Mouse (Mus musculus) cerebellum, postnatal 25 days (tissue): ENCODE measurements around the gene Serpina3b.
A peak's percentile ranks its signal among the peaks of the same experiment; 100 is the strongest.
"Not testable (repeated sequence)": the region's sequence is repeated elsewhere in the genome, so short reads cannot be mapped to it uniquely, and the experiment has no call there.

ENCODE experiments used
- DNase-seq, 2 experiments: peaks; one replicate each; pipeline ENCODE4 v3.0.0; 2021; ENCODE audit warnings: mixed read lengths in 2 of 2

The Serpina3b gene

DNA sequence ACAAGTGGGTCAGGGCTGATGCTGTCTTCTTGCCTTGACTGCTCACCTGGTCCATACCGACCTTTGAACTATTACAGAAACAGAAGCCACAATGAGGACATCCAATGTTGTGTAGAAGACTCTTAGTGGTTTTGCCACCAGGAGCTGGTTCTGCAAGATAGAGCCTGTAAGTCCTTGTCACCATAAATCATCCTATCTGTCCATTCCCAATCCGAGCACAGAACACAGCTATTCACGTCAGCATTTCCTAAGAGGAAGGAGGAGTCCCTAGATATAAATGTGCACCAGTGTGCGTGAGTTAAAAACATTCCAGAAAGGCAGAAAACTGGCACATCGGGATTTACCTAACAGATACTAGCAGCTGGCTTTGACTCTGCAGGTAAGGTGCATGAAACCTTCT, at the start of gene Serpina3b:
TSS of gene Serpina3b (plus strand) at position 301 of the 400 bp plus-strand sequence.
- no peak for DNase-seq

DNA sequence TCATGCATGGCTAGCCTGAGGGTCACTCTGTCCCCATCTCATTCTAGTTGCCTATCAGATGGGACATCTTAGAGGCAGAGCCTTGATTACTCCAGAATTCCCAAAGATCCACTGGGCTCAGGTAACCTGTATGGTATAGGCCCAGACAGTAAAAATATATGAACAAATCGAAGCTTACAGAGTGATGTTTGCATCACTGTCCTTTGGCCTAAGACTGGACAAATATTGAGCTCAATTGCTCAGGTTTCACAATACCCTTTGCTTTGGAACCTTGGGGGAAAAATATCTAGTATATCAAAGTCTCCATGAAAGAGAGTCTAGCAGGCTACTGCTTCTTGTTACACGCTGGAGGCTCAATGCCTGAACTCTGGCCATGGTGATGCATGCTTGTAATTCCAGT, 37.7 kb upstream of the Serpina3b start:
- no peak for DNase-seq

DNA sequence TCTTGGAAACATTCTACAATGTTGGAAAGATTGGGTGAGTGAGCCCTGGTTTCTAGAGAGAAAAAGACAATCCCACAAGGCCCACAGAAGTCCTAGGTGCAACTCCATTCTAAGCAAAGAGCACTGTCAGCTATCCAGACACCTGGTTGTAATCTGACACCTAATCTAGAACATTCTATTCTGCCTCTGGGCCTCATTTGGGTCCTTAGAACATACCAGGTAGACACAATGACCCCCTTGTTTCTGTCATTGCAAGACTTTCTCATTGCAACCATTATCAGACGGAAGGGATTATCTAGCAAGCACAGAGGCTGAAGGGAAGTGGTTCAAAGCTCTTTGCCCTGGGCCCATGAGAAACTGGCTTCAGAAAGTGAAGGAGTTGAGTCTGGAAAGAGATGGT, 36.5 kb upstream of the Serpina3b start:
- DNase-seq = no peak

DNA sequence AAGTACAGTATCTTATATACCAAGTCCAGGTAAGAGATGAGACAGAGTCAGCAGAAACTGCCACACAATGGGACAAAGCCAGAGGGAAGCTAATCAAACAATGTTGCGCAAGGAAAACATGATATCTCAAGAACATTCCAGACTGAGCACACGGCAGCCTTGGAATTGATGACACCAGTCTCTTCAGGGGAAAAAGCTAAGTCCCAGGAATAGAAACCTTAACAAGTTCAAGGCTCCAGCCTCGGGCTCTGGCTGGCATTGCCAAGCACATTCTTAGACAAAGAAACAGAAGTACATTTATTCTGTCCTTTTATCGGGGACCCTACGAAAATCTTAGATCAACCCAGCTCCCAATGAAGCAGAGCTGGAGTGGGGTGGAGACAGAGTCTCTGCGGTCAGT, 27.0 kb upstream of the Serpina3b start, which contains the start of gene Serpina5:
TSS of gene Serpina5 (plus strand) at position 346 of the 400 bp plus-strand sequence.
- DNase-seq = no peak

DNA sequence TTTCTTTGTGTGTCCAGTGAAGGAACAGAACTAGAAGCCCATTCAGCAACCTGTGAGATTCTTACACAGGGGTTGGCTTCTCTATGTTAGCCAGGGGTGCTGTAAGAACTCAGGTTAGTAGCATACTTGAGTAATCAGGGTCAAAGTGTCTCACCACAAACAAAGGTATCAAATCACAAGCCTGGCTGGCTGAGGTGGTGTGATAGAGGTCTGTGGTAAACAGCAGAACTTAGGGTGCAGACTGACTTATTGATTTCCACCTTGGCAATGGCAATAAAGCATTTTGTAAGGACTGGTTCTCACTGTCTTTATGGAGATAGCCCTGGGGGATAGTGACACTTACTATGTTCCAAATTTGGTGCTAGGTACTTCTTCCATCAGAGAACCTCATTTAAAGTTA, 21.9 kb upstream of the Serpina3b start:
- no peak for DNase-seq

DNA sequence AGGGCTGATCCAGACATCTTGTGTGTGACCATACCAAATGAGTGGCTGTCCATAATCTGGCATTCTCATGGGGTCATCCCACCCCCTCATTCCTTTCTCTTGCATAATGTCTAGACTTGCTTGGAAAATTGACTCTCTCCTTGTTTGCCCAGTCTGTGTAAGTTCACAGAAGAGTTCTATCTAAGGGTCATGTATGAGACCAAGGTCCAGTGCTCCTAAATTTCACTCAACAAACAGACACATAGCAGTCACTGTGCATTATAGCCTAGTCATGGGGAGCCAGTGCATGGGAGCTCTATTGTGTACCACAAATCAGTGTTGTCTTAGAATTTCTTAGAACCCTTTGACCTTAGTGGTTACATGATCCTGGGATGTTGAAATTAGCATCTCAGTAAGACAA, 20.9 kb upstream of the Serpina3b start:
- no peak for DNase-seq

DNA sequence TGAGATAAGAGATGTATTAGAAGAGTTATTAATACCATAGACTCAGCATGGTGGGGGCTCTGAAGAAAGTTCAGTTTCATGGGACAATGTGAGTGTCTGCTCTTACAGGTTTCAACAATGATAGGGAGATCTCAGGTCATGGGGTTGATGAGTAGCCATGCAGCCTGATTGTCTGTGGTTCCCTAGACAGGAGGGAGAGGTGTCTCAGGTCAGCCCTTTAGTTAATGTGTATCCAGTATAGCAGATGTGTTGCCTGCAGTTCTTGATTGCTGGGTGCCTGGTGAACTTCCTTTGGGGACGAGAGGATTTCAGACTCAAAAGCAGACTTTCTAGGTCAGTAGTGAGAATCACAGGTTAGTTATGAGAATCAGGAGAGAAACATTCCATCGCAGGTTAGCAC, 19.3 kb upstream of the Serpina3b start:
- DNase-seq = no peak

DNA sequence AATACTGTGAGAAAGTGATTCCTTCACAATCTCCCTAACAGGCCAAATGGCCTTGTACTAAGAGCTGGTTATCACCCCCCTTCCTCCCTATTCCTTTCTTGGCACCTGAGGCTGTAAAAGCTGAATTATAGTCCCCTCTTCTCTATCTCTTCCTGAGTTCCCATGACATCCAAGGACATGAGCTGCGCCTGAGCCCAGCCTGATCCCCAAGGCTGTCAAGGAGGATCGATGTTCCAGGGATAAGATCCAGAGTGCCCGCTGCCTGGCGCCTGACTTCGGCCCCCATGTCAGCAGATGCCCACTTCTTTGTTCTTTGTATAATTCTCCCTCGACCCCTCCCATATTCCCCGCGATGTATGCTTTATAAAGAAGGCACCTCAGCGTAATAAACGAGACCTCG, 15.5 kb upstream of the Serpina3b start, which contains the start of gene Serpina3a:
TSS of gene Serpina3a (plus strand) at position 392 of the 400 bp plus-strand sequence.
- not testable (repeated sequence) for DNase-seq

DNA sequence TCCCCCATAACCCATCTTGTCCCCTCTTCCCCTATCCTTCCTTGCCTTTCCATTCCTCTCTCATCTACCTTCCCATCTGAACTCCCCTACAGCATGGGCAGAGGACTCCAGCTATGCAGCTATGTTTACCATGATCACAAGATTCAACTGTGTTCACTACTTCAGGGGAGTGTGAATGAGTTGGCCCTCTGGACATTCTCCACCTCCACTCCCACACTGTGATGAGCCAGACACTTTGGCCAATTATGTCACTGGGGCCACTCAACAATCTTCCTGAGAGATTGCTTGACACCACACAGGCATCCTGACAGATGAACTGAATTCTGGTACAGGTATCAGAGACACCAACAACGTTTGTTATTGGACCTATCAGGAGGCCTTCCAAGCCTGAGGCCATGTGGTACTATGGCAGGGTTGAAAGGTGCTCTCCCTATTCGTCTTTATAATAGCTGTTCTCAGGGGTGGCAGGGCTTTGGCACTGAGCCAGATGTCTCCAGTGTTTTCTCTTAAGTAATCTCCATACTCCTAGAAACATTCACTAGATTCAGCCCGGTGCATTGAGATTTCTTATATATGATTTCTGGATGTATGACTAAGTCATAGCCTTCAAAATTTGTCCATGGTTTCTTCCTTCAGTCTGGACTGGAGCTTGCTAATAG, 12.7 kb upstream of the Serpina3b start:
- DNase-seq = no peak

DNA sequence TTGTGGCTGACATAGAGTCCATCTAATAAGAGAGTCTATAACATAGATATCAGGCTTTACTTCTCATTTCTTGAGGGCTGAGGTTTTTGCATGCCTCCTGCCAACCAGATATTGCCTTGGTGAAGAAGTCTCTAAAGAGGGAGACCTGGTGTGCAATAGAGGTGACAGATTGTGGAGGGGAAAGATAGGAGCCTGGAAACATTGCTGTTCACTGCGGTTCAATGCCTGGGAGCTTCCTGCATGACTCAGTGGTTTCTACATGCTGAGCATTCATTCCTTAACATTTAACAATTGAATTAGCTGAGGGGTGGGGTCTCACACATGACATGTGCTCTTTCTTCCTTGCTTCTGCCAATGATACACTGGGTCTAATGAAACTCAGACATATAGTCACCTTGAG, 4.7 kb upstream of the Serpina3b start:
- DNase-seq = no peak

DNA sequence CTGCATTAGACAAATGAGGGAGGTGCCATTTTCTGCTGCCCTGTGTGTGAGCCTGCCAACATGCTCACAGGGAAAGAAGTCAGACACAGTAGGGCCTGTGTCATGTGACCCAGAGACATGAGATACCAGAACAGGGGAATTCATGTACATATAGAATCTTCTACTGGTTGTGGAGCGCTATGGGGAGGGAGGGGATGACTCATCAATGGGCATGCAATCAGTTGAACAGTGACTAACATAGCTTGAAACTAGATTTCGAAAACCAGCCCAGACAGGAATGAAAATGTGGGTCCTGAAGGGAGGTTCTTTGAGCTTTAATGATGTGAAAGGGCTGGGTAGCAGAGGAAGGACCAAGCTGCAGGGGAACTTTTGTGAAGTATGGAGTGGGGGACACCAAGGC, 3.8 kb upstream of the Serpina3b start:
- DNase-seq = no peak

DNA sequence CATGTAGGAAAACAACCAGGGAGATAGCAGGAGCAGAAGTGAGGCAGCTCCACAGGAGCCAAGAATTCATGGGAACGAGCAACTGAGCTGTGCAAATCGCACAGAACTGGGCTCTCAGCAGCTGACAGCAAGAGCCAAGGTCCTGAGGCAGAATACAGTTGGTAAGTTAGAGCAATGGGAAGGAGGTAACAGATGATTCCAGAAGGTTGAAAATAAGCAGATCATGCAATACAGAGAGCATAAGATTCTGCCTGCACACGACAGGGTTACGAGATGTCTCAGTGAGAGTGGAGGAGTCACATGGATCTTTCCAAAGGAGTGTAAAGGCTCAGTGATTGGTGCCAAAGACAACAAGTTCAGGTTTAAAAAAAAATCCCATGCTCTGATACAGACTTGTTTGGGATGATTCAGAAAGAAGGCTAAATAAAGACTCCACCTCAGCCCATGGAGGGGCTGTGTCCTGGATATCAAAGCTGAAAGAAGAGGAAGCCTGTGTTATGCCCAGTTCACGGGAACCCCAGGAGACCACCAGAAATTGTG, 2.7 kb upstream of the Serpina3b start:
- DNase-seq = no peak

DNA sequence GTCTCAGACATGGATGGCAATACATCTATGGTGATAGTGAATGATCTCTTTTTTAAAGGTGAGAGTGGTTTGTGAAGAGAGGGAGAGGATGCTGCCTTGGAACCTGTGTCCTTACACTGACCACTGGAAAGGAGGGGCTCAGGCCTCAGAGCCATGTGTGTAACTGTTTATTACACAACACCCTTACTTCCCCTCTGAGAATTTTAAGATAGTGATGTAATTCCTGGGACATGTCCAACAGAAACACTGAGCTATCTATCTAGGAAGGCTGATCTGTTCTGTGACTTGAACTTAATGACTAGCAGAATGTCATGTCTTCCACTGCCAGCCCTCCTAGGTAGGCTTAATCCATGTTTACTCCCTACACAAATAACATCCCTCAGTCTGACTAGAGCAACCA, 3.2 kb downstream of the Serpina3b start:
- no peak for DNase-seq

DNA sequence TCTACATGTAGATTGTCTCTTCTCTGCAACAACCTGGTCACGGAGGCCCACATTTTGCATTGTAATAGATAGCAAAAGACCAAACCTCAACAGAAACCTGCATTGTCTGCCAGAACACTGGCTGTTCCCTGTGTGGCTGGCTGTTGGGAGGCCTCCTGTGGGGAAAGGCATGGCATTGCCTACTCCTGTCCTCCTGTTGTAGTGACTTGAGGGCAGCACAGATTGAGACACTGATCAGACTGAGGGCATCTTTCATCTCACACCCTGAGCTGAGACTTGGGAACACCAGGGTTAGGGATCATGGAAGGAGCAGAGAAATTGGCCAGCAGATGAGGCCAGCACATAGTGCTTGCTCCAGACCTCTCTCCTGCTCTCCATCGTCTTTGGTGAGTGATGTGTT, 10.4 kb downstream of the Serpina3b start:
- no peak for DNase-seq

DNA sequence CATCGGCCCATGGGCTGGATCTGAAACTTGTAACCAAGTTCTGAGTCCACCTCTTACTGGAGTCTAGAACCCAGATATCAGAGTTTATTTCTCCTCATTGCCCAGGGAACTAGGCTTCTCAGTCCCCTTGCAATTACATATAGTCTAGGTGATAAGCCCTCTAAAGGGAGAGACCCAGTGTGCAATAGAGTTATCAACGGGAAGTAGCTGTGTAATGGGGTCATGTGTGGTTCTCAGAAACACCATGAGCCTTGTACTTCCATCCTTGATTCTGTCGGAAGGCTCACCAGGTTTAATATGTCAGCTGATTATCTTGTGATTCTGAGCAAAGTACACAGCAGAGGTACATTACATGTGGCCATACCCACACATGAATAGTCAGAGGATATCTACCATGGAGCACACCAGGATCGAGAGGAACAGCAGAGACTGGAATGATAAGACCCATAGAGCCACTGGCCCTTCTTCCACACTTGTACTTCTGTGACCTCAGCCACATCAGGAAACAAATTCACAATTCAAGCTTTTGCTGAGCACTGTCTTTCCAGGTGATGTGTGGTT, 12.8 kb downstream of the Serpina3b start:
- DNase-seq = no peak

DNA sequence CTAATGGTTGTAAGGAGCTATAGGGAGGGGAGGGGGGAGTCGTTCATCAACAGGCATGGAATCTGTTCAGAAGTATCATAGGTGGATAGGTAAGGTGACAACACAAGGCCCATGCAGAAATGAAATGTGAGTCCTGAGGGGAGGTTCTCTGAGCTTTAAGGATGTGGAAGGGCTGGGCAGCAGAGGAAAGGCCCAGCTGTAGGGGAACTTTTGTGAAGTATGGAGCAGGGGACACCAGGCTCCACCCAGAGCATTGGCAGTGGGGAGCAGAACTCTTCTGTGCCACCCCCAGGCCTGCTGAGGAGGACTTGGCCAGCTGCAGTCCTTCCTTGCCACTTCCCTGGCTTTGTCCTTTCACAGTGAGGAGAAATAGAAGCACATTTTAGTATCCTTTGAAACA, 13.7 kb downstream of the Serpina3b start:
- no peak for DNase-seq

DNA sequence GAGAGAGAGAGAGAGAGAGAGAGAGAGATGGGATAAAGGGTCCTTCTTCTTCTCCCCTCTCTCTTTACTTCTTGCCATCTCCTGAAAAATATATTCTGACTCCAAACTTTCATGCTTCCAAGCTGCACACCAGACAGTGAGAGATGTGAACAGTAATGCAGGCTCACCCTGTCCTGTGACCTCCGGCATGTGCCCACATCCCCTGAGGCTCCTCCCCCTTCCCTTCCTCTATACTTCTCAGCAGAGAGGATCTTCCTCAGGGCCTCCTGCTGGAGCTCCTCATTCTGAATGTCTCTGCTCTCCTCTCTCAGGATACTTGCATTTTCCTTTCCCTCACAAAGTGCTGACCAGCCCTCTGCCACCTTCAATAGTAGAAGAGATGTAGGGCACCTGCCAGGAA, 14.6 kb downstream of the Serpina3b start:
- DNase-seq = no peak

DNA sequence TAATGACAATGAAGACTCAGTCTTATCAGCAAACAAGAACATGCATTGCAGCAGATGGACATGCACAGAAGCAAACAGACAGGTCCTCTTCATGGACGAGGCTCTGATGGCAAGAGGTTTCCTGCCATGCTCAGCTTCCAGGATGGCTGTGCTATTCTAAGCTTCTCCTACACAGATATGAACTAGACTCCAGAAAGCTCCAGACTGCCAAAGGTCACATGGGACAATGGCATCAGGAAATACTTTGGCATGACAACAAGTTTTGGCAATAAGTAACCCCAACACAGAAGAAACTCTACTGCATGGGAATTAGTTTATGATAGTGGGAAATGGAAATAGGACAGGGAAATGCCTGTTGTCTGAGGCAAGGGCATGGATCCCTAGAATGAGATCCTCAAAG, 15.5 kb downstream of the Serpina3b start:
- DNase-seq = no peak

DNA sequence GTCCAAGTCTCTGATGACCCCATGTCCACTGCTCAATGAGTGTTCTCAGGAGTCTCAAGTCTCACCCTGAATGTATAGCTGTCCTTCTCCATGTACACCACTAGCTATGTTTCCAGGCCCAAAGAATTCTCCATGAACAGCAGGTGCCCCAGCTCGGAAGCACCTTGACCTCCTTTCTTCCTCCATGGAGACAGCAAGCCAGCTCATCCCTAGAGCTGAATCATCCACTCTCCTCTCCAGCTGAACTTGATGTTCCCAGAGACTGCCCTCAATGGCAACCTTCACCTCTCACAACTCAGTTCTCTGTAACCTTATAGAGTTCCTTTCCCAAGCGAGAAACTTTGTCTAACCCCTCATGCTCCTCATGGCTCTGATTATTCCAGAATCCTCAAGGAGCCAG, 17.8 kb downstream of the Serpina3b start:
- DNase-seq = no peak

DNA sequence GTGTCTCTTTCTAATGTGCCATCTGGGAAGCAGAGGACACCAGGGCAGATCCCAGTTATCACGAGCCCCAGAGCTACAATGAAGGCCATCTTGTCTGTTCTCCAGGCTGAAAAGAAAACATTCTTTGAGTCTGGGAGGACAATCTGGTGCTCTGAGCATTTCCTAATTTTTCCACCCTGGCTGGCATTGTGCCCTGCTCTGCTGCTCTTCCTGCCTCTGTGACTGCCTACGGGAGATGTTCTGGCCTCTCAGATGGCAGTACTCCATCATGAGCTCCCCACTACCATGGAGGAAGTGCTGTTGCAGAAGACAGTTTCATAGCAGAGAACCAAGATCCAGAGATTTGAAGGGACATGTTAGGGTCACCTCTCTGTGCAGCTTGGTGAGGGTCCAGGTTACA, 24.2 kb downstream of the Serpina3b start:
- peak in 1 of 2 experiments; percentile 18 for DNase-seq

DNA sequence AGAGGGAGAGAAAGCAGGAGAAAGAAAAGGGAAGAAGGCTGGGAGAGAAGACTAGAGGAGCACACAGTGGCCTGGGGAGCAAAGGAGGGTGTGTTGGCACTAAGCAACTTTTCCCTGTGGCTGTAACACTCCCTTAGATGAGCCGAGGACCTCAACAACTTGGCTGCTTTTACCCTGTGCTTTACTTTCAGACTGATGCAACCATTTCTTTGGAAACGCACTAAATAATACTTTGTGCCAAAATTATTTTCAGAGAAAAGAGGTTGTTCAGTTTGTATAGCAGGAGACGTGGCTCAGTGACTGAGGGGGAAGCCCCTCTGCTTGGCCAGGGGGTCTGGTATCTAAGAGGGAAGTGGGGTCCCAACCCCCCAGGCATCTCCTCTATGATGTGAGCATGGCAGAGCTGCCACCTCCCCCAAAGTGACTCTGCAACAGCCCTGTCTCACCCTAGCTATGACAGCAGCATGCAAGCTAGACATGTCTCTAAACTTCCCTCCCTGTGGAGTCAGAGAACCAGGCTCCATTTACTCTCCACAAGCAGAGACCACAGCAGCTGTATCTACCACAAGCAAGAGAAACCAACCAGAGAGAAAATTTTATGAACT, 25.3 kb downstream of the Serpina3b start:
- DNase-seq = no peak

DNA sequence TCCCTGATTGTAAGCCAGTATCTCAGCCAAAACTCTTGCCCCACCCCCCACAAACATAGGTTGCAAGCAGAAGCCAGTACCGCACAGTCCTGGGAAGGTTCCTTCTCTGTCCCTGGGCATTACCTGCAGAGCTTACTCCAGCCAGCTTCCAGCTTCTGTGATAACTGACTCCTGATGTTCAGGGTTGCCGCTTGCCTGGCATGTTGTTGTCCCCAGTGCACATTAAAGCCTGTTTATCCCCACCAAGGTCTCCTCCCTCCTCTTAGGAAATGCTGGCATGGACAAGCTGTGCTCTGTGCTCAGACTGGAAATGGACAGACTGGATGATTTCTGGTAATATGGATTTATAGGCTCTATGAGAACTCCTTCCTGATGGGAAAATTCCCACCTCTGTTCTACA, 25.9 kb downstream of the Serpina3b start, which contains the start of gene Serpina3c:
TSS of gene Serpina3c (minus strand) at position 215 of the 400 bp plus-strand sequence.
- no peak for DNase-seq

DNA sequence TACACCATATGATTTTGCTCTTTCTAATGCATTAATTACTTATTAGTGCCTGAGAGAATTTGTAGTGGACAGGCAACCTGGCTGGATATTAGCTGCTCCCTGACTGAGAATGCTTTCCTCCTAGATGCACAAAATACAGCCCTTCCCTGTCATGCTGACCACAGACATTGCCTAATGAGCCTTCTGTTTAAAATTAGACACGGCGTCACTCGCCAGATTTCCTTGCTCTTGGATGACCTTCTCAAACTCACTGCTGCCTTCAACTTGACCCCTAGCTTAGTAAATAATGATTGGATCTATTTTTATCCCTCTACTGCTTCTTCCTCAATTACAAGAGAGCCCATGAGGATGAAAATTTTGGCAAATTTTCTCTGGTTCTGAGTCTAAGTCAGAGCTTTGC, 47.0 kb downstream of the Serpina3b start:
- no peak for DNase-seq

DNA sequence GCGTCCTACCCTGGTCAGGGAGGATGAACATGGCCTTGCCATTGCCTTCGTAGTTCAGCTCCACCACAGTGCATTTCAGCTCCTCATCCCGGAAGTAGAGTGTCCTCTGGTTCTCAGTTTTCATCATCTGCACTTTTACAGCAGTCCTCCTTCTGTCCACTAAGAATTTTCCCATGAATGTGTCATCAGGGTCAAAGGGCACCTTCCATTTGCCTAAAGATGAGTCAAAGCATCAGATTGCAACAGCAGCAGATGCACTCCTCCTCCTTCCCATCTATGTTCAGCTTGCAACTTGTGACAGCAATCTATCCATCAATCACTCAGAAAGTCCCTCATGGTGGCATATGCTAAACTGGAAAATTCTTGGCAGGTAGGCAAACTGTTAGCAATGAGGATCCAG, 47.8 kb downstream of the Serpina3b start:
- no peak for DNase-seq
